Mouse (Mus musculus): Measurements from ENCODE around the gene Mrps6.

Gene Mrps6

GRCm38 (mm10) chr16:92057852-92058643 is at the start of gene Mrps6, which contains the start of the genes Gm49711 and Slc5a3:
TSS of gene Mrps6 (plus strand) at chr16:92058270.
TSS of gene Gm49711 (plus strand) at chr16:92058316.
TSS of gene Slc5a3 (plus strand) at chr16:92058322.
- DNase-seq: peak; percentile 91

GRCm38 (mm10) chr16:92009586-92009985 is 48.5 kb upstream of the Mrps6 start:
- DNase-seq: no peak

DNA sequence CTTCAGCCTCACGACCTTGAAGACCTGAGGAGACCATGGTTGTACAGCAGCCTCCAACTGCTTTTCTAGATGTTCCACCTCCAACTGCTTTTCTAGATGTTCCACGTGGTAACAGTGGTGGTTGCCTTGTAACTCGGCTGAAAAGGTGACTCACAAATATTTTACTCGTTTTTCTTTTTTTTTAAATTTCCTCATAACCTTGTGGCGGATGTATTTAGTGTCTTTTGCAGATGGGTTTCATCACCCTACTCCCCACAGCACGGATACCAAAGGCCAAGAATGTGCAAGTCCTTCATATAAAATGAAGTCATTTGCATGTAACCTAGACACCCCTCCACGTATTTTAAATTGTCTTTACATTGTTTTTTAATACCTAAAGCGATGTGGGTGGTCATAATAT is 41.3 kb upstream of the Mrps6 start:
- DNase-seq: no peak

DNA sequence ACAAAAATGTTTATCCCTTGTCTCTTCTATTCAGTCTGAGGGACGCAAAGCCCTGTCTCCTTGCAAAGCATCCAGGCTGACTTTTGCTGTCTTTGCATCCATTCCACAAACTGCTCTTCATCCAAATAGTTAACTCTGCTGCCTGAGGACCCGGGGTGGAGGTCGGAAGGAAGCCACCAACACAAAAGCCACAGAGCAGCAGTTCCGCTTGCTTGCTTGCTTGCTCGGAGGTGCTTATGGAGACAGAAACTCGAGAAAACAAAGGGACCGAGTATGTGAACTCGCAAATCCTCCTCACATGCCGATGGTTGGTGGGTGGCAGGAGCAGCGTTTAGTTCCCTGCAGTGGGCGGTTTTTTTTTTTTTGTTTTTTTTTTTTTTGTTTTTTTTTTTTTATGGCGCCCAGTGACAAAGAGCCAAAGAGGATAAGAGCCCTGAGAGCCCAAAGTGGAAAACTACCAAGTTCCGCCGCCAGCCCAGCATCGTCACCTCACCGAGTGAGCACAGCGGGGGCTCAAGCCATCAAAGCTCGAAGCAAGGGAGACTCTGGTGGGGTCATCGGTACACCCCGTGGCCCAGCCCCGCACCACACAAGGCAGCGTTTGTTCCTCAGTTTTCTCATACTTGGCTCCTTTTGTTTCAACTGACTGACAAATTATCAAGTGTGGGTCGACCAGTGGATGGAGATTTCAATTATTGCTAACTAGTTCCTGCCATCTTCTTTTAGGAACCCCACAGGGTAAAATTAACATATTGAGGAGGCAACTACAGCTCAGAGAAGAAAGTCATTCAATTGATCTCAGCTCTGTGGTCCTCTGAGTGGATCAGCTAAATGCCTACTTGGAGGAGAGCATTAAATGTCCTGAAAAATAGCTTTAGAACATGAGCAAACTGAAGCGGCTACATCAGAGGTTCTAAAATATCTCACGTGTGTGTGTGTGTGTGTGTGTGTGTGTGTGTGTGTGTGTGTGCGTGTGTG is 38.6 kb upstream of the Mrps6 start:
- DNase-seq: peak; percentile 84

- no peak for DNase-seq
Observed at GRCm38 (mm10) chr16:92021656-92022400, 36.2 kb upstream of the Mrps6 start.

DNA sequence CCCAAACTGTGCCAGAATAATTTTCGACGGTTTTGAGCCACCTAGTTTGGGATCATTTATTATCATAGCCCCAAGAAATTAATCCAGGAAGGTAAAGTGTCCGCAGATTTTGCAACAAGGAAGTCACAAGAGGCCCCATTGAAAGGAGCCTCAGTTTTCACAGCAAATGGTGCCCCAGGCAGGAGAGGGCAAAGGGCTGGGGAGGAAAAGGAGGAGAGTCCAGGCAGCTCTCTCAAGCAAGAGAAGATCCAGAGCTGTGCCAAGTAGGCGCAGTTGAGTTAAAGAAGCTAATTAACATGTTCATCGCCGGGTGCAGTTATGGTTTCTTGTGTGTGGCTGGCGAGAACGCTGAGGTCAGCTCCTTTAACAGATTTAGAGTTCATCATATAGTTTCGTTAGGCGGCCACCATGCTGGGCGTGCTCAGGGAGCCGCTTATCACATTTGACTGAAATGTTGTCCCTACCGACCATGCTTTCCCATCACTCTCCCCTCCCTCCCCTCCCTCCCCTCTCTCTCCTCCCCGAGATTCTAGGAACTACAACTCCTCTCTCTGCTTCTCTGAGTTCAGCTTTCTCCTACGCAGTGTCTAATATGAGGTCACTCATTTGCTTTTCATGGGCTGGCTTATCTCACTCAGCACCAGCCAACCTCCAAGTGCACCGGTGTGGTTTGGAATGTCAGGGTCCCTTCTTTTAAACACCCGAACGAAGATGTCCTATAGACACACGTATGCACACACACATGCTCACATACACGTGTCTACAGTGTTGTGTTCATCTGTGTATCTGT is 35.4 kb upstream of the Mrps6 start:
- DNase-seq: peak; percentile 23

DNA sequence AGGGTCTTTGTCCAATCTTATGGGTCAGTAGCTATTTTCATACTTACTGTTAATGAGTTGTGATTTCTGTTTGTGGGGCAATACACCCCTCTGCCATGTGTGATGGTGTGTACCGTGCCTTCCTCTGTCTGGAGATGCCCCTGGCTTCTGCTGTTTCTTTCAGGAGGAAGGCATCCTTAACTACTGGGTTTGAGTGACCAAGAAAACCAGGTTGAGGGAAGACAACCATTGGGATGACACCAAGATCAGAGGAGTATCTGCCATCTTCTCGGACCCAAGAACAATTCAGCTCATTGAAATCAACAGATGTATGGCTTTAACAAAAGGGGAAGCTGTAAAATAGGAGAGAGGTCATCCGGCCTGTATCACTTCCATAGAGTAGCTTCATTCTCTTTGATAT is 24.8 kb upstream of the Mrps6 start:
- DNase-seq: no peak

DNA sequence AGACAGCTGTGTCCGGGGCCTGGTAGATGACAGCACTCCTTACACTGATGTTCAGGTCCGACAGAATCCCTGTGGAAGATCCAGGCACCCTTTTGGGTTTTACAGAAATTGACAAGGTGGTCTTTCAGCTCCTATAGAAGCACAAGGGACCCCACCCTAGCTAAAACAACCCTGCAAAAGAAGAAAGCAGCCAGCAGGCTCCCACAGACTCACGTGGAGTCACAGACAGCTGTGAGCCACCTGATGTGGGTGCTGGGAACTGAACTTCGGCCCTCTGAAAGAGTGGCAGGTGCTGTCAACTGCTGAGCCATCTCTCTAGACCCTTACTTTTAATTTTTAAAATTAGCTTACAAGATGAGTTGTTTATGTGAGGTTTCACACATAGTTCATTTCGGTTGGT is 23.4 kb upstream of the Mrps6 start:
- DNase-seq: no peak

- no peak for DNase-seq
Observed at GRCm38 (mm10) chr16:92036701-92037100, 21.4 kb upstream of the Mrps6 start.

GRCm38 (mm10) chr16:92037891-92038607 is 20.0 kb upstream of the Mrps6 start:
- no peak for DNase-seq

DNA sequence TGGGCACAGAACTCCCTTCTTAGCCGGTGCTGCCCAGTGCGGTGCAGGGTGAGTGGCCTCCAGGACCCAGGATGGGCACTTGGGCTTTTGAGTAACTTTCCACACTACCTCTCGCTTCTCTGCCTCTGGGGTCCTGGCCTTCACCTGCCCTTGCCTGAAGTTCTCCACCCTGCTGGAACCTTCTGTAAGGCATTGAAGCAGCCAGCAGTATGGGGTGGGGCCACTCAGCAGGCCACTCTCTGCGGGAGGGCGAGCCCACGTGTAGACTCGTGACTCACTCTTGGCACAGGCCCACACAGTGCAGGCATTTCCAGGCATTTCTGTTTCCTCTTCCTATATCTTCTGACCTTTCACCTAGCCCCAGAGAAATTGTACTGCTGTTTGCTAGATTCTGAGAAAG is 18.6 kb upstream of the Mrps6 start:
- no peak for DNase-seq

DNA sequence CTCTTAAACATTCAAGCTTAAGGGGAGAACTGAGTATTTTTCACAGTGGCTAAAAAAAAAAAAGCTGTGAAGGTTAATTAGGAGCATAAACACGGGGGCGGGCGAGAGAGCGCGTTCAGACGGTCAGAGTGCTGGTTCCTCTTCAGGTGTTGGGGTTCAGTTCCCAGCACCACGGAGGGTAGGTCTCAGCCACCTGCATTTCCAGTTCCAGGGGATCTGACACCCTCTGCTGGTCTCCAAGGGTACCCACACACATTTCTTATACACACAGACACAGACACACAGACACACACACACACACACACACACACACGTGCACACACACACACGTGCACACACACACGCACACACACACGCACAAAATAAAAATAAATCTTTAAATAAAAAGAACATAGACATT is 18.1 kb upstream of the Mrps6 start:
- DNase-seq: no peak

DNA sequence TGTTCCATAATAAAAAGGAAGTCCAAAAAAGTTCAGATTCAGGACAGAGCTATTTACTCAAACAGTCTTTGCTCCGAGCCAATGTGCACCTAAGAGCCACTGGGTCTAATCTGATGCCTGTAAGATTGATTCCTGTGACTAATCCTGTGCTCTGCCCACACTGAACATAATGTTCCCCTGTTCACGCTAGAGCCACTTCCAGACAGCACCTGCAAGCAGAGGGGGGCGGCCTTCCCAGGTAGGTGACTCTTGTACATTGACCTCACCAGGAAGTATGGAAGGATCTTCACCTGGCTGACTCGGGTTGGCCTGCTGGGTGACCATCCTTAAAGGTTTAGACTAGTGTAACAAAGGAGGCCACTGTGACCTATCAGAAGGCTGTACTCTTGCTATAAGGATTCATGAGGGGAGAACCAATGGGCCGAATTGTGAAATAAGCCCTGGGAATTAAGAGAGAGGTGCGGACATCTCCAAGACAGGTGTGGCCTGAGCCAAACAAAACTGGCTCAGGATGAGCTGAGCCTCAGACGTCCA is 6.2 kb upstream of the Mrps6 start:
- DNase-seq: no peak

- no peak for DNase-seq
Observed at GRCm38 (mm10) chr16:92052569-92052968, 5.5 kb upstream of the Mrps6 start.

- no peak for DNase-seq
Observed at GRCm38 (mm10) chr16:92056711-92057110, 1.4 kb upstream of the Mrps6 start.

GRCm38 (mm10) chr16:92057456-92057851 is 616 bp upstream of the Mrps6 start:
- no peak for DNase-seq

DNA sequence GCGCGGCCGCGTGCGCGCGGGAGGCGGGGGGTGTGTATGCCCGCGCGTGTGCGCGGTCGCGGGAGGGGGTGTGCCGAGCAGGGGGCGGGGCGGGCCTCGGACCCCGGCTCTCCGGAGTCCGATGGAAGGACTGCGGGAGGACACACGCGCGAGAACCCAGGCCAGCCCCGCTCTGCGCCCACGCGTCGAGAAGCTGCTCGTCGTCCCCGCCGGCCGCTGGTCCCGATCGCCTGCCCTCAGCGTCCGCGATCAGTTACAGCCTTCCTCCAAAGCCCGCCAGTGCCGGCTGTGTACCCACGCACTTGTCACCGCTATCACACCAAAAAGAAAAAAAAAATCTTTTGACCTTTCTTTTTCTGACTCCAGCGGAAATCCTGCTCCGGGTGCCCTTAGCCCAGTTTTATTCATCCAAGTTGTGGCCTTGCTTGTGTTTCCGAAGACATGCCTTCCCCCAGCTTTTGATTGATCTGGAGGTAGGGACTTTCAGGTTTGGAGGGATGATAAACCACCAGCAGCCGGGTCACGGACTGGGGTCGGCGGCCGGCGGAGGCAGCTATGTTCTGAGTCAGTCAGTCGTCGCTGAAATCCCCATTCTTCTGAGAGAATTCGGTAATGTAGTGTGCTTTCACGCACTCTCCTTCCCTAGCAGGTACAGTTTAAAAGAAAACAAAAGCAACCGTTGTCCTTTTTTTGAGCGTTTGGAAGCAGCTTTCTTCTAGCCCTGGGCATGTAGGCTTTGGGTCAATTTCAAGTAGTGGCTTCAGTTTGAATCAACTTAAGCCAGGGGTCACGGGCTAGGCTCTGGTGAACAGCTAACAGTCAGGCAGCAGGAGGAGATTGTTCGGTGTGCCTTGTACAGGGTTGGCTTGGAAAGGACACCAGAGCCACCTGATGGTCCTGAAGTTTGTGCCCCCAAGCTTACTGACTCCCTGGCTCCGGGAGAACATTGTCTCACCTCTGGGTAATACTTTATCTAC is 862 bp downstream of the Mrps6 start:
- DNase-seq: peak; percentile 12

DNA sequence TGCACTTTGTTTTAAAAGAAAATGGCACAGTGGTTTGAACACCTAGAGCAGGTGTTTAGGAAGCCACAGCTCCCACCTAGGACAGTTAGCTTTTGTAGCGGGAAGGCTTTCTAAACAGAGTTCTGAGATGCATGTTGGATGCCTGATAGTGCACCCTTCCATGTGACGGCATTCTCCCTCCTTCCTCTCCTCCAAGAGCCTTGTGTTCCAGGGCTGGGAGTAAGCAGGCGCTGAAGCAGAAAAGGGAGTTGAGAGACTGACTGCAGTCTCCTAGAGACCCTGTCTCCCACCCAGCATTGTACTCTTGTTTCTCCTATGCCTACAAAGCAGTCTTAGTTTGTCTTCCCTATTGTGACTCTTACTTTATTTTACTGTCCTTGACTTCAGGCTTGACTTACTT is 2.1 kb downstream of the Mrps6 start:
- no peak for DNase-seq

- DNase-seq: no peak
Observed at GRCm38 (mm10) chr16:92061586-92061985, 3.5 kb downstream of the Mrps6 start.

DNA sequence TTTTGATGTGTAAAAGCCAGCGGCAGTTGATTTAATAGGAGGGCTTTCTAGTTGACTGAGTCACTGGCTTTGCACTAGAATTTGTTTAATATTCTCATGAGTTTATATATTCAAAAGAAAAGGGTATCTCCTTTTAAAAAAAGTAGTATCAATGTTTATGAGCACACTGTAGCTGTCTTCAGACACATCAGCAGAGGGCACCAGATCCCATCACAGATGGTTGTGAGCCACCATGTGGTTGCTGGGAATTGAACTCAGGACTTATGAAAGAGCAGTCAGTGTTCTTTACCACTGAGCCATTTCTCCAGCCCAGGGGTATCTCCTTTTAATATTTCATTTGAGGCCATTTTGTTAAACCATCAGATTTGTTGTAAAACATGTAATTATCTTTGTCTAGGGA is 4.8 kb downstream of the Mrps6 start:
- DNase-seq: no peak
